Mouse (Mus musculus) hindbrain, embryonic 14.5 days (tissue): ENCODE measurements around the gene Nmt1. TPM values are rescaled to one million over a fixed set of nuclear protein-coding genes. Genes with fewer than 3 reads are reported as not detected.
A peak's percentile ranks its signal among the peaks of the same experiment; 100 is the strongest.

Source experiments
- ATAC-seq: fragments of 200-750 bp; cut with Nextera tagmentation; 2 replicates; pipeline ENCODE4 v1.8.0; 2017; ENCODE audit warnings: moderate number of reproducible peaks, mild to moderate bottlenecking, moderate TSS enrichment, moderate library complexity; ENCODE audit not compliant: low FRiP score
- DNase-seq: peaks from one replicate; pipeline ENCODE4 v3.0.0-alpha.2; 2015; ENCODE audit warnings: low spot score
- H3K27ac ChIP-seq: fragments of 300-500 bp; sonication (generic); 2 replicates; pipeline ENCODE4 v1.5.1; 2014; ENCODE audit warnings: mild to moderate bottlenecking, moderate library complexity
- H3K27me3 ChIP-seq: fragments of 300-500 bp; sonication (generic); 2 replicates; pipeline ENCODE4 v1.6.1; 2014; ENCODE audit warnings: mild to moderate bottlenecking, low read length, mixed read lengths; ENCODE audit not compliant: control insufficient read depth, insufficient read depth
- H3K36me3 ChIP-seq: fragments of 300-500 bp; sonication (generic); replicated peaks from 2 replicates; pipeline ENCODE4 v1.6.1; 2014; ENCODE audit not compliant: control insufficient read depth, insufficient read depth
- H3K4me1 ChIP-seq: fragments of 300-500 bp; sonication (generic); replicated peaks from 2 replicates; pipeline ENCODE4 v1.6.1; 2014; ENCODE audit warnings: antibody characterized with exemption, low read length, mixed read lengths; ENCODE audit not compliant: control insufficient read depth, insufficient read depth
- H3K4me2 ChIP-seq: fragments of 300-500 bp; sonication (generic); replicated peaks from 2 replicates; pipeline ENCODE4 v1.6.1; 2014; ENCODE audit warnings: mild to moderate bottlenecking, moderate library complexity
- H3K4me3 ChIP-seq: fragments of 300-500 bp; sonication (generic); replicated peaks from 2 replicates; pipeline ENCODE4 v1.5.1; 2014; ENCODE audit warnings: mild to moderate bottlenecking, low read length
- H3K9ac ChIP-seq: fragments of 300-500 bp; sonication (generic); 2 replicates; pipeline ENCODE4 v1.6.1; 2014
- H3K9me3 ChIP-seq: fragments of 300-500 bp; sonication (generic); 2 replicates; pipeline ENCODE4 v1.6.1; 2016; ENCODE audit warnings: low read length; ENCODE audit not compliant: control insufficient read depth
- WGBS: fragments of 180-500 bp; shearing (Covaris S2); extraction: QIAGEN DNeasy Blood & Tissue Kit; methylation state at CpG from one replicate; pipeline ENCODE4 v1.1.7; 2014; 5-methylcytosine and 5-hydroxymethylcytosine counted together
- polyA plus RNA-seq: library from polyadenylated mRNA; unstranded; fragments of >200 nt; fragmentation: Nextera tagmentation; extraction: Ambion mirVana; gene quantifications from 2 replicates; pipeline ENCODE4 v1.2.1, GENCODE M21; 2014

Gene Nmt1
- polyA plus RNA-seq, 1 experiment from 2014 or later = 31.8 TPM

DNA sequence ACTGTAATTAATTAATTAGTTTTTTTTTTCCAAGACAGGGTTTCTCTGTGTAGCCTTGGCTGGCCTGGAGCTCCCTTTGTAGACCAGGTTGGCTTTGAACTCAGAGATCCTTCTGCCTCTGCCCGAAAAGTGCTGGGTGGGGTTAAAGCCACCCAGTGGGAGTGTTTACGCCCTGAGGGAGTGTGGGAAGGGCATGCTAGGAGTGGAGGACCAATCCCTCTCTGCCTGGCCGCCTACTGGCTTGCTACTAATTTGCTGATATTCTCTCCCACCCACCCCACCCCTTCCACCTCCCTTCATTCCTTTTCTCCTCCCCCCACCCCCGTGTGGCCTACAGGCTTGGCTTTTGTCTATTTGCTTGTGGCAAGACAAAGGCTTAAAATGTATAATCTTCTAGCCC is 78.4 kb downstream of the Nmt1 start:
- 79% methylated on average over 4 of the region's 4 CpGs for WGBS
- ATAC-seq (no peak), DNase-seq (no peak)
- H3K4me2 ChIP-seq = no peak overlapping the region
- no peaks in the 10 kb centered on the region for H3K36me3 ChIP-seq
- no peak overlapping the region for H3K27ac ChIP-seq
- peaks cover 25% of the 10 kb centered on the region for H3K27me3 ChIP-seq
- no peaks in the 10 kb centered on the region for H3K9me3 ChIP-seq
- H3K4me3 ChIP-seq = no peak overlapping the region
- no peak overlapping the region for H3K9ac ChIP-seq
- peaks cover 10% of the 10 kb centered on the region; the same call in 1 of the 2 replicates for H3K4me1 ChIP-seq

DNA sequence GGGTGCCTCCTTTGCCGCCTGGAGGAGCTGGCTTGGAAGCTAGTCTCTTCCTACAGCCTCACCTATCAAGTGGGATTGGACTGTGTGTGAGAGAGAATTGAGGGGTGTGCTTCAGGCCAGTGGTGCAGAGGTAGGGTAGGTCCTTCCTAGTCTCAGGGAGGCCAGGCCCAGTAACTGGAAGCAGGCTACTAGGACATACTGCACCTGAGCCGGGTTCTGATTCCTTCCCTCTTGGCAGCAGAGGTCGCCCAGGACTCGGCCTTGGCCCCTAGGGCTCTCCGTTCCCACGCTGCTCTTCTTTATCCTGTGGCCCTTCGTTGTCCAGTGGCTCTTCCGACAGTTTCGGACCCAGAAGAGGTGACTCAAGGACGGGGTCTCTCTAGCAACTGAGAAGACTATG is 83.3 kb downstream of the Nmt1 start:
- H3K4me3 ChIP-seq = peak overlapping the region; percentile 22; the same call in 1 of the 2 replicates
- no peak overlapping the region for H3K27ac ChIP-seq
- H3K4me1 ChIP-seq = peaks cover 7% of the 10 kb centered on the region; the same call in 1 of the 2 replicates
- ATAC-seq (no peak), DNase-seq (no peak)
- peak overlapping the region; percentile 50 for H3K4me2 ChIP-seq
- no peak overlapping the region for H3K9ac ChIP-seq
- H3K27me3 ChIP-seq = peaks cover 34% of the 10 kb centered on the region
- WGBS = 17% methylated on average over 10 of the region's 10 CpGs
- H3K36me3 ChIP-seq = no peaks in the 10 kb centered on the region
- H3K9me3 ChIP-seq = no peaks in the 10 kb centered on the region

DNA sequence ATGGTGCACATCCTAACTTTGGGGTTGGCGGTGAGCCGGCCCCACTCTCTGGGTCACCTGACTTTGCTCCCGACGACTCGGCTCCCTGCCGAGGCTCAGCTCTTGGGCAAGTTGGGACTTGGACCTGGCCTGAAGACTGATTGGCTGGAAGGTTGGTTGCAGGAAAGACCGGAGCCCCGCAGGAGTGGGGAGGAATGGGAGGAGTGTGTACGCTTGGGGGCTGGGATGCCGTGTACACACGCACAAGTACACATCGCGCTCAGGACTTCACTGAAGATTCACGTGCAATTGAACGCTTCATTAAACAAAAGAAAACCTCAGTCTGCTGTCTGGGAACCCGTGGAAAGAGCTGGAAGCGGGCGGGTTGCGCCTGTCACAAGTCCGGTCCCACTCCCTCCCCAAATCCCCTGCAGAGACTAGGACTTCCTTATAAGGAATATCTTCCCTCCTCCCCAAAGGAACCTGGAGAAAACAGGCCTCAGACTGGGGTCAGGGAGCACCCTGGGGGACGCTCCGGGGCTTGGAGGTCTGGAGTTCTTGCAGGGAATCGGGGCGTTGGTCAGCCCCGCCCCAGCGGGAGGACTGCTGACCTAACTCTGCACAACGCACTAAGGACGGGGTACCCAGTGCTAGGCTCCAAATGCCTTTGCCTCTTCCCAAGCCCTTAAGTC is 84.0 kb downstream of the Nmt1 start:
- H3K4me2 ChIP-seq = peak overlapping the region; percentile 50
- no peak for ATAC-seq
- peaks cover 12% of the 10 kb centered on the region; the same call in 1 of the 2 replicates for H3K4me1 ChIP-seq
- peak overlapping the region; percentile 22 for H3K4me3 ChIP-seq
- no peak for DNase-seq
- H3K9me3 ChIP-seq = no peaks in the 10 kb centered on the region
- H3K27me3 ChIP-seq = peaks cover 34% of the 10 kb centered on the region
- no peaks in the 10 kb centered on the region for H3K36me3 ChIP-seq
- H3K27ac ChIP-seq = no peak overlapping the region
- H3K9ac ChIP-seq = peak overlapping the region; percentile 28; the same call in 1 of the 2 replicates
- WGBS = 1% methylated on average over 28 of the region's 28 CpGs

DNA sequence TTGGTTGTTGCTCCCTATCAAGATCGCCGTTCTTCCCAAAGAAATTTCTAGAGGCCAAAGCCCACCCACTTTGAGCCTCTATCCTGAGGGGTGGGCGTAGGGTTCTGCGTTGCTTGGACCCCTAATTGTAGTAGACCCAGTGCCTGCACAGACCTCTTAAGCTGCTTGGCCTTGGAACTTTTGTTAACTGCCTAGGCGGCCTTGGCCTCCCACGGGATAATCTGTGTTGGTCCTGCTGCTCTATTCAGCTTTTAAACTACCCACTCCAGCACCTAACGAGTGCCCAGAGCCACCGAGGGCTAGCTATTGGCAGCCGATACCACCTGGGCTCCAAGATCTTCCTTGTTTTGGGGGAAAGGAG is 84.5 kb downstream of the Nmt1 start:
- peaks cover 14% of the 10 kb centered on the region; the same call in 1 of the 2 replicates for H3K4me1 ChIP-seq
- ATAC-seq (no peak), DNase-seq (no peak)
- H3K9ac ChIP-seq = peak overlapping the region; percentile 28; the same call in 1 of the 2 replicates
- H3K36me3 ChIP-seq = no peaks in the 10 kb centered on the region
- WGBS = 9% methylated on average over 9 of the region's 9 CpGs
- H3K4me3 ChIP-seq = peak overlapping the region; percentile 22
- no peaks in the 10 kb centered on the region for H3K9me3 ChIP-seq
- H3K27ac ChIP-seq = no peak overlapping the region
- peaks cover 34% of the 10 kb centered on the region for H3K27me3 ChIP-seq
- H3K4me2 ChIP-seq = peak overlapping the region; percentile 50

DNA sequence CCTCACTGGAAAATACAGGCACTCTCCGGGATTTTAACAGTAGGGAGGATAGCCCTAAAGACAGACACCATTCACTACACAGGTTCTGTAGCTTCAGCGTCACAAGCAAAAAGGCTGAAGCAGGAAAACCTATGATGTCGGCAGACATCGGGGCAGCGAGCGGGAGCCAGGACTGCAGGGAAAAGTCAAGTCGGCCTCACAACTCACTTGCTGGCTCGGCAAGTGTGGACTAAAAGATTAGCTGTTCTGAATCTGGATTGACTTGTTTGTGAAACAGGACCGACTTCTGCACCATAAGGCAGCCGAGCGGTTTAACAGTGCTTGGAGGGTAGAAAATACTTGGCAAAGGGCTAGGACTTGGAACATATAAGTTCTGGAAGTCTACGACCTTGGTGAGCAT is 85.0 kb downstream of the Nmt1 start:
- H3K9ac ChIP-seq = no peak overlapping the region; the same call in 1 of the 2 replicates
- WGBS = 36% methylated on average over 12 of the region's 12 CpGs
- ATAC-seq = no peak

DNA sequence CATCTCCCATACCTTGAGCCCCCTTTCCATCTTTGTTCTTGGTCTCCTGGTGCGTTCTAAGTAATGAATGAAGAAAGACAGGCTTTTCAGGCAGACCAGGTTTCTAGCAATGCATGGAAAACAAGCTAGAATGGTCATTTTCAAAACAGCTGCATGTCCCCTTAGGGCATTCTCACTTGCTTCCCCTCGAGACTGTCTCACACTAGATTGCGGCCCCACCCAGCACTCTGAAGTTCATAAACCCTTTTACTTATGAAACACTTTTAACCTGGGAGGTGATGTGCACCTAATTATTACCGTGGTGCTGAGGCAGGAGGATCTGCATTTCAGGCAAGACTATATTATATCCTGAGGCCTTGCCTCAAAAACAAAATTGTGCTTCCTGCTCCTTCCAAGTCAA is 85.8 kb downstream of the Nmt1 start:
- no peaks in the 10 kb centered on the region for H3K9me3 ChIP-seq

More for the DNA sequence above, 85.0 kb downstream of the Nmt1 start:
- Histone ChIP-seq H3K27me3 (peaks cover 34% of the 10 kb centered on the region), H3K36me3 (no peaks in the 10 kb centered on the region), H3K4me2 (peak overlapping the region; percentile 3; the same call in 1 of the 2 replicates), H3K4me3 (no peak overlapping the region), H3K4me1 (peaks cover 17% of the 10 kb centered on the region), H3K27ac (no peak overlapping the region), H3K9me3 (no peaks in the 10 kb centered on the region)
- DNase-seq = no peak

DNA sequence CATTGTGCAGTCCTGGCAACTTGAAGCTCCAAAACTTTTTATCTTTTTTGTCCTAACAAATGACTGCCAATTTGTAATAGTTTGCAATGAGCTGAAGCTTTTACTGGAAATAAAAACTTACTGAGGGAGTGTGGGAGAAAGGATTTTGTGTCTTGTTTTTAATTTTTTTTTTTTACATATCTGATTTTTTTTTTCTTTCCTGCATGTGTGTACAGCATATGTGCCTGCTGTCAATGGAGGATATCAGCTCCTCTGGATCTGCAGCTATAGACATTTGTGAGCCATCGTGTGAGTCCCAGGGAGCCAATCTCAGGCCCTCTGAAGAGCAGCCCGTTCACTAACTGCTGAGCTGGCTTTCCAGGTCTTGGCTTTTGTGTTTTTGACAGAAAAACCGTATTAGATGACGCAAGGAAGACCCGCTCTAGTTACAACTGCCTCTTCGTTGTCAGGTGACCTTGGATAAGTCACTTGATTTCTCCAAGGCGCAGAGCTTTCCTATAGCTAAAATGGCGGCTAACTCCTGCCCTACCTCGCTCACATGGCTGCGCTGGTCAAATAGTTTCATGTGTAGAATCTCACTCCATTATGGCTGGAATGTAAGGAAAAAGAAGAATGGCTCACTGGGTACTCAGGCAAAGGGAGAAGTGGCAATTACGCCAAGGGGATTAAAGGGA is 86.4 kb downstream of the Nmt1 start:
- Histone ChIP-seq H3K27me3 (peaks cover 34% of the 10 kb centered on the region), H3K9ac (peak overlapping the region; percentile 79), H3K4me3 (peak overlapping the region; percentile 51), H3K36me3 (no peaks in the 10 kb centered on the region), H3K9me3 (no peaks in the 10 kb centered on the region), H3K27ac (peak overlapping the region; percentile 92), H3K4me1 (peaks cover 29% of the 10 kb centered on the region), H3K4me2 (peak overlapping the region; percentile 87)
- no peak for ATAC-seq
- WGBS = 88% methylated on average over 11 of the region's 11 CpGs
- no peak for DNase-seq

More for the DNA sequence above, 85.8 kb downstream of the Nmt1 start:
- ATAC-seq = no peak
- WGBS = 83% methylated on average over 4 of the region's 4 CpGs
- no peak for DNase-seq
- H3K4me2 ChIP-seq = no peak overlapping the region
- H3K4me1 ChIP-seq = peaks cover 25% of the 10 kb centered on the region
- H3K27ac ChIP-seq = no peak overlapping the region
- H3K27me3 ChIP-seq = peaks cover 34% of the 10 kb centered on the region
- H3K36me3 ChIP-seq = no peaks in the 10 kb centered on the region
- no peak overlapping the region for H3K4me3 ChIP-seq
- no peak overlapping the region for H3K9ac ChIP-seq

DNA sequence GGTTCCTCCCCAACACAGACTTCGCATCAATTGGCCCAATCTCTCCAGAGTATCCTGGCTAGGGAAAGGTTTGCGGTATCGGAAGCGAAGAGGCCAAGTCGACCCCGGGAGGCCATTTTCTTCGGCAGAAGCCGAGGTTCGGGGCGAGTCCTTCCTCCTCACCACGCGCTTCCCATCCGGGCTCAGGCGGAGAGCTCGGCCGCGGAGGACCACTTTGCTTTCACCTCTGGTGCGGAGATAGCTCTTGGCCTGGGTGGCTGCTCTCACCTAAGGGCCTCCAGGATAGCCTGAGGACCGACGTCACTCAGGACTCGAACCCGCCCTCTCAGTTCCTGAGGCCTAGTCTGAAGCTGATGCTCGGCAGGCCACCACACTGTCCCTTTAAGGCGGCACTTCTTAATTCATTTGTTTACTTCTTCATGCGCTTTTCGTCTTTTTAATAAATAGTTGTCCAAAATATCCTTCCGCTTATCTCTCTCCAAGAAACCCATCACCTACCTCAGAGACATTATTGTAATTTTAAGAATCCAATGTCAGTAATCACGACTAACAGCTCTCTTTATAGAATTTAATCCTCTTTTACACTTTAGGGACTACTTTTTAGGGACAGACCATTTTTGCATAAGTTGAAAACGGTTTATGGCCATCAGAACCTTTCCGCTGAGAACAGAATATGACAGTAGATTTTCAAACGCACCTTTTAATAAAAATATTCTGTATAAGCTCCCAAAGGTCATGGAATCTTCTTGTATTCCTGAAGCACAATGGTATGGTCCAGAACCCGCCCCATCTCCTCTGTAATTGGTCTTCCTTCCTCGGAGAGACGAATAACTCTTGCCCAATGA is 87.4 kb downstream of the Nmt1 start:
- WGBS = under 1% methylated on average over 34 of the region's 34 CpGs
- Histone ChIP-seq H3K36me3 (no peaks in the 10 kb centered on the region), H3K4me2 (peak overlapping the region; percentile 87), H3K9ac (peak overlapping the region; percentile 79), H3K9me3 (no peaks in the 10 kb centered on the region), H3K27ac (peak overlapping the region; percentile 92), H3K4me1 (peaks cover 29% of the 10 kb centered on the region), H3K4me3 (peak overlapping the region; percentile 51), H3K27me3 (peaks cover 34% of the 10 kb centered on the region)
- ATAC-seq (peak; percentile 72), DNase-seq (peak; percentile 85)
